Mouse (Mus musculus) 3T3-L1 (cell line): Measurements from ENCODE around the gene Casq2.
A peak's percentile ranks its signal among the peaks of the same experiment; 100 is the strongest.

Experiments
- DNase-seq: peaks from one replicate; pipeline ENCODE4 v3.0.0-alpha.2; 2015; ENCODE audit warnings: low read depth, low spot score

The Casq2 gene

GRCm38 (mm10) chr3:102193488-102194290 lies 107.5 kb downstream of the Casq2 start:
- peak; percentile 65 for DNase-seq

- no peak for DNase-seq
These were observed 108.3 kb downstream of the Casq2 start for GRCm38 (mm10) chr3:102194291-102195051.

DNA sequence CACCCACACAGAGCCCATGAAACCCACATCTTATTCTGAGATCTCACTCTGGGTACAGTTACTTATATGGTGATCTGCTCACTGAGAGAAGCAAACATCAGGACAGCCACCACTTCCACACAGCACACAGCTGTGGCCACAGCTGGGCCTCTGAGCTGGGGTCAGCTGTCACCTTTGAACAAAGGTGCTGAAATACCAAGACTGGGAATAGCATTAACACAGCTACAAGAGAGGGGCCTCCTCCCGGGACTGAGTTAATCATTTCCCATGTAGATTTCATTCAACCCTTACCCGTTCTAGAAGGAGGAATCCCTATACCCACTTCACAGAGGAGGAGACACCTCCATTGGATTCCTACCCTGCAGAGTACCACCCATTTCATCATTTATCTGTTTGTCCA lies 109.5 kb downstream of the Casq2 start:
- no peak for DNase-seq
